Comparison of ENCODE assay signal across 12 mouse cellular contexts in the genomic region with DNA sequence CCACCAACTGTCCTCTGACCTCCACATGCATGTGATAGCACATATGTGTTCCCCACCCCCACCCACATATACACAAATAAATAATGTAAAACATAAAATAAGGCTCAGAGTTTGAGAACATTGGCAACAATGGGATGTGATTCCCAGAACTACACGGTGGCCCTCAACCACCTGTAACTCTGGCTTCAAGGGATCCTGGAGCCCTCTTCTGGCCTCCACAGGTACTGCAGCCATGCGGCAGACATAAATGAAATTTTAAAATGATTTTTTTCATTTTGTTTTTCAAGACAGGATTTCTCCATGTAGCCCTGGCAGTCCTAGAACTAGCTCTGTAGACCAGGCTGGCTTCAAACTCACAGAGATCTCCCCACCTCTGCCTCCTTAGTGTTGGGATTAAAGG.
DNase-seq lines count a peak whose midpoint lies in the region; ATAC-seq and TF ChIP-seq lines count a peak whose summit lies in the region.
"Had no signal": no experiment of that assay in that cellular context is flagged by ENCODE, and none has a peak within 500 bp of the region (broad histone marks: within the 10 kb centered on the region; RNA-seq: fewer than 3 reads in every experiment).

No protein-coding gene starts in this region.

- H3K27me3 ChIP-seq in midbrain, embryonic 11.5 days (ENCODE audit: control insufficient read depth, insufficient read depth, low read length), result no peaks in the 10 kb centered on the region
- H3K27me3 ChIP-seq in midbrain, embryonic 16.5 days (ENCODE audit: control insufficient read depth, insufficient read depth, low read depth, low read length), result no peaks in the 10 kb centered on the region
- H3K27me3 ChIP-seq in E14TG2a.4 (ENCODE audit: insufficient read depth, low read length), result 0 out of 2 replicates have a peak, but pooled peaks cover 3% of the 10 kb centered on the region
- no peaks in the 10 kb centered on the region for H3K27me3 ChIP-seq in embryonic facial prominence, embryonic 11.5 days (ENCODE audit: control insufficient read depth, insufficient read depth, low read length)
- H3K27me3 ChIP-seq: embryonic facial prominence, embryonic 15.5 days; lung, embryonic 15.5 days; neural tube, embryonic 12.5 days had no signal

- no peak overlapping the region for H3K4me3 ChIP-seq in gastrocnemius, adult 2 months
- no peak overlapping the region for H3K4me3 ChIP-seq in midbrain, embryonic 11.5 days (ENCODE audit: low read depth, low read length)
- no peak overlapping the region for H3K4me3 ChIP-seq in midbrain, embryonic 16.5 days (ENCODE audit: low read depth, low read length)
- no peak overlapping the region for H3K4me3 ChIP-seq in E14TG2a.4 (replicated peaks; ENCODE audit: low read length)
- no peak overlapping the region for H3K4me3 ChIP-seq in embryonic facial prominence, embryonic 11.5 days (ENCODE audit: low read depth, low read length)
- H3K4me3 ChIP-seq: embryonic facial prominence, embryonic 15.5 days; lung, embryonic 15.5 days; neural tube, embryonic 12.5 days had no signal

- TF ChIP-seq CTCF in gastrocnemius, adult 2 months (IDR thresholded peaks at IDR 0.05), result peak; percentile 59
- peak; percentile 98 for TF ChIP-seq CTCF in E14TG2a.4 (conservative IDR thresholded peaks at IDR 0.05; ENCODE audit: low read length)

- intact Hi-C loops in gastrocnemius, adult 2 months (cut with DNase I), result no loop called here

- H3K4me2 ChIP-seq in midbrain, embryonic 11.5 days, result no peak overlapping the region
- no peak overlapping the region for H3K4me2 ChIP-seq in midbrain, embryonic 16.5 days (ENCODE audit: low read length)
- H3K4me2 ChIP-seq in embryonic facial prominence, embryonic 11.5 days (ENCODE audit: low read depth, low read length), result no peak overlapping the region
- H3K4me2 ChIP-seq: embryonic facial prominence, embryonic 15.5 days; lung, embryonic 15.5 days; neural tube, embryonic 12.5 days had no signal

- no peak overlapping the region for H3K27ac ChIP-seq in gastrocnemius, adult 2 months
- H3K27ac ChIP-seq in midbrain, embryonic 11.5 days (ENCODE audit: low read depth, low read length), result no peak overlapping the region
- no peak overlapping the region for H3K27ac ChIP-seq in midbrain, embryonic 16.5 days (ENCODE audit: low read length)
- H3K27ac ChIP-seq in embryonic facial prominence, embryonic 11.5 days (replicated peaks; ENCODE audit: low read depth, low read length), result no peak overlapping the region
- H3K27ac ChIP-seq: embryonic facial prominence, embryonic 15.5 days; lung, embryonic 15.5 days; neural tube, embryonic 12.5 days had no signal

- H3K36me3 ChIP-seq in midbrain, embryonic 11.5 days (ENCODE audit: control insufficient read depth, insufficient read depth, low read length), result peaks cover 4% of the 10 kb centered on the region; the same call in 1 of the 2 replicates
- H3K36me3 ChIP-seq in midbrain, embryonic 16.5 days (ENCODE audit: control insufficient read depth, insufficient read depth, low read length), result no peaks in the 10 kb centered on the region
- H3K36me3 ChIP-seq in E14TG2a.4 (ENCODE audit: insufficient read depth, low read length), result 0 out of 2 replicates have a peak, but pooled peaks cover 2% of the 10 kb centered on the region
- H3K36me3 ChIP-seq in embryonic facial prominence, embryonic 11.5 days (replicated peaks; ENCODE audit: control insufficient read depth, insufficient read depth, low read depth, low read length), result no peaks in the 10 kb centered on the region
- H3K36me3 ChIP-seq: lung, embryonic 15.5 days had no signal

- no peaks in the 10 kb centered on the region for H3K4me1 ChIP-seq in midbrain, embryonic 11.5 days (ENCODE audit: control insufficient read depth, insufficient read depth, low read length)
- no peaks in the 10 kb centered on the region for H3K4me1 ChIP-seq in midbrain, embryonic 16.5 days (ENCODE audit: control insufficient read depth, insufficient read depth, low read length)
- H3K4me1 ChIP-seq in E14TG2a.4 (replicated peaks; ENCODE audit: low read depth, low read length), result peaks cover 38% of the 10 kb centered on the region
- H3K4me1 ChIP-seq in embryonic facial prominence, embryonic 11.5 days (ENCODE audit: control insufficient read depth, insufficient read depth, low read length), result no peaks in the 10 kb centered on the region
- H3K4me1 ChIP-seq: embryonic facial prominence, embryonic 15.5 days; lung, embryonic 15.5 days had no signal

- no peaks in the 10 kb centered on the region for H3K9me3 ChIP-seq in midbrain, embryonic 11.5 days (ENCODE audit: control insufficient read depth, low read length)
- no peaks in the 10 kb centered on the region for H3K9me3 ChIP-seq in midbrain, embryonic 16.5 days (replicated peaks; ENCODE audit: control insufficient read depth, low read length, poor library complexity, severe bottlenecking)
- H3K9me3 ChIP-seq in E14TG2a.4 (ENCODE audit: low read length), result no peaks in the 10 kb centered on the region
- no peaks in the 10 kb centered on the region for H3K9me3 ChIP-seq in embryonic facial prominence, embryonic 11.5 days (replicated peaks; ENCODE audit: control insufficient read depth, low read length)
- H3K9me3 ChIP-seq: embryonic facial prominence, embryonic 15.5 days; lung, embryonic 15.5 days; neural tube, embryonic 12.5 days had no signal

- no peak for DNase-seq in gastrocnemius, adult 2 months
- no peak for DNase-seq in gastrocnemius, postnatal 25 days
- DNase-seq in midbrain, embryonic 11.5 days (ENCODE audit: low spot score, missing footprints), result peak; percentile 81
- DNase-seq in embryonic facial prominence, embryonic 11.5 days (ENCODE audit: low spot score), result peak; percentile 20
- no peak for DNase-seq in frontal cortex, postnatal 25 days (ENCODE audit: low spot score in 2 of 2)
- DNase-seq in spleen, postnatal 14 days (ENCODE audit: low spot score in 2 of 2), result no peak
- DNase-seq: gastrocnemius, postnatal 14 days had no signal

- ATAC-seq in midbrain, embryonic 11.5 days (ENCODE audit: low FRiP score), result no peak
- ATAC-seq in midbrain, embryonic 16.5 days, result no peak
- ATAC-seq in embryonic facial prominence, embryonic 11.5 days (replicated peaks; ENCODE audit: insufficient number of reproducible peaks, low FRiP score, low TSS enrichment, low read depth), result no peak

- H3K9ac ChIP-seq in midbrain, embryonic 11.5 days (ENCODE audit: low read length), result no peak overlapping the region
- no peak overlapping the region for H3K9ac ChIP-seq in midbrain, embryonic 16.5 days (ENCODE audit: low read depth, low read length)
- H3K9ac ChIP-seq in embryonic facial prominence, embryonic 11.5 days (replicated peaks; ENCODE audit: low read length), result no peak overlapping the region
- H3K9ac ChIP-seq: embryonic facial prominence, embryonic 15.5 days; lung, embryonic 15.5 days; neural tube, embryonic 12.5 days had no signal

- WGBS in midbrain, embryonic 11.5 days, result 77% methylated on average over 2 of the region's 2 CpGs
- 72% methylated on average over 2 of the region's 2 CpGs for WGBS in midbrain, embryonic 16.5 days
- WGBS in embryonic facial prominence, embryonic 11.5 days, result 76% methylated on average over 2 of the region's 2 CpGs

Comparison
In these comparisons a context has a peak if more than half of its experiments do, and no peak if none do; other contexts are left out.
1. DNase-seq: peak in midbrain, embryonic 11.5 days (single experiment) and embryonic facial prominence, embryonic 11.5 days (single experiment); none in gastrocnemius, adult 2 months (single experiment), gastrocnemius, postnatal 25 days (single experiment), frontal cortex, postnatal 25 days (0 of 2) and spleen, postnatal 14 days (0 of 2).